Mouse (Mus musculus) fibroblast of lung, adult 2 months (primary cell): Measurements from ENCODE around the gene Mob3c.

Experiments
- DNase-seq: peaks from one replicate; pipeline ENCODE4 v3.0.0-alpha.2; 2011; ENCODE audit warnings: low read depth

Gene Mob3c

DNA sequence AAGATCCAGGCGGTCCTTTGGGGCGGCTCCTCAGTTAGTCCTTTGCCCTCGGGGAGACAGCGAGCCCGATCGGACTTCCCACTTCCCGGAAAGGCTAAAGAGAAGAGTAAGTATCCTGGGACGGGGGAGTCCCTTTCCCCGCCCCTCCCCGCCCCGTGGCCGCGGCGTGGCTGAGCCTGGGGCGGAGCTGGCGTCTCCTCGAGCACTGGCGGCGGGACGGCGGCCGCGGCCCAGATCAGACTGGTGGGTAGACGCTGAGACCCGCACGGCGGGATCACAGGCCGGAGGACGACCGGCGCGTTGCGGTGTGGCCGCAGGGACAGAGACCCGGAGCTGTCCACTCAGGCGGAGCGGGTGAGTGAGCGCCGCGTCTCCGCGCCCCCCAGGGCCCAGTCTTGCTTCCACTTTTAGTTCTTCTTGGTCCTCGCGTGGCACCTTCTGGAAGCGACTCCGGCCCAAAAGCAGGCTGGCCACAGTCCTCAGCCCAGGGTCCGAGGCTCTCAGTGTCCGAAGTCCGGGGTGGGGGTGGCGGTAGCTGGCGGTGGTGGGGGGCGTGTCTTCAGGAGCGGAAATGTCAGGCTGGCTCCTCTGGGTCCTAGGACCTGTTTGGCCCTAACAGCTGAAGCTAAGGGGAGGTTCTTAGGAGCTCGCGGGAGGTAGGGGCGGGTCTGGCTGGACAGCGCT is at the start of gene Mob3c:
Gene Mob3c, plus strand, starts transcription at position 205 of the 684 bp plus-strand sequence.
- DNase-seq = peak; percentile 36

DNA sequence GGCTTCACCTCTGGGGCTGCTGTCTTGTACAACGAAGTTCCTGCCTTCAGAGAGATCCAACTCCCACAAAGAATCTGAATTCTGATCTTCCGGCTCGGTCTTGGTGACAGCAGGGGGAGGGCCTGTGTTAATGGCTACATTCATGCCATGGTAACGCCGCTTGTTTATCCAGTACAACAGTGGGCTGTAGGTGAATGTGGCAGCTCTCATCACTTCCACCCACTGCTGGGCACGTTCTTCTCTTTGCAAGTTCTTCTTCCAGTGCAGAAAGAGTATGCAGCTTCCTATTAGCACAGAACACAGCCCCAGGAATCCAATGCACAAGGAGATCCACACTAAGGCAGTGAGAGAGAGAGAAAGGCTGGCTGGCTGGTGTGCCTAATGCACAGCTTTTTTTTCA is 47.6 kb upstream of the Mob3c start:
- DNase-seq = no peak

DNA sequence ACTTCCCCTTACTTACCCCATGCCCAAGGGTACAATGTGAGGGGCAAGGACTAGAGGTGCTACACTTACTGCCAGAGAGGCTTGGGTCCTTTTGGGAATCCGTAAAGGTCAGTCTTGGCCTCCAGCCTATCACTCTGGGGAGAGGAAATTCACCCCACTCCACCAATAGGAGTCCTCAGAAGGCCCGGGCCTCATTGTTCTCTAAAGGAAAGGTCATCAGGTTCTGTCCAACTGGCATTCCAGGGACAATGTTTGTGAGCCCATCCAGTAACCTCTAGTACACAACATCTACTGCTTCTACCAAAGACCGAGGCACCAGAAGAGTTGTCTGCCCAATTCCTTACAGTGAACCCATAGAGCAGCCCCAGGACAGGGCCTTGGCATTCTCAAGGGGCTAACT is 47.0 kb upstream of the Mob3c start, which contains the start of gene Tex38:
Gene Tex38, minus strand, starts transcription at position 101 of the 400 bp plus-strand sequence.
- no peak for DNase-seq

DNA sequence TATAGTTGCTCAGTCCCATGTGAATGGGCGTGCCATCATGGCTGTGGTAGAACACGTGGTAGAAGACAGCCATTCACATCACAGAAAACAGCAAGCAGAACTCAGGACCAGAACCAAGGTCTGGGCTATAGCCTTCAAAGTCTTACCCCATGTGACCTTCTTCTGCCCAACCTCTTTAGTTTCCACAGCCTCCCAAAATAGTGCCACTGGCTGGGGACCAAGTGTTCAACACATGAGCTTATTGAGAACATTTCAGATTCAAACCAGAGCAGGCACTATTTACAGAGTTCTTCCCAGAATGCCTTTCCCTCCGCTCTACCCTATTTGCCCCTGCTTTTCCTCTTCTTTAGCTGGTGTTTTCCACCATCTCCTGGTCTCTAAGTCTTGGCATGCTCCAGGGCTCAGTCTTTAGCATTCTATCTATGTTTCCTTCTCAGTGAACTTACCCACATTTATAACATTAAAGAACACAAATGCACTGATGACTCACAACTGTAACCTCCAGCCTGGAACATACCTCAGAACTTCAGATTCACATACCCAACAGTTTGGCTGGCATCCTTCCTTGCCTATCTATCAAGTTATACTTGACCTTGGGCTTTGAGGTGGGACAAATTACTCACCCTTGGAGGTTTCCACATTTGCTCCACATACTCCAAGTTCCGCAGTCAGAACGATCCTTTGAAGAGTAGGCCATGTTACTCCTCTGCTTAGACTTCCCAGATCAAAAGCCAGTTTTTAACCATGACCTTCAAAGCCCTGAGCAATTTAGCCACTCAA is 45.7 kb upstream of the Mob3c start:
- no peak for DNase-seq

DNA sequence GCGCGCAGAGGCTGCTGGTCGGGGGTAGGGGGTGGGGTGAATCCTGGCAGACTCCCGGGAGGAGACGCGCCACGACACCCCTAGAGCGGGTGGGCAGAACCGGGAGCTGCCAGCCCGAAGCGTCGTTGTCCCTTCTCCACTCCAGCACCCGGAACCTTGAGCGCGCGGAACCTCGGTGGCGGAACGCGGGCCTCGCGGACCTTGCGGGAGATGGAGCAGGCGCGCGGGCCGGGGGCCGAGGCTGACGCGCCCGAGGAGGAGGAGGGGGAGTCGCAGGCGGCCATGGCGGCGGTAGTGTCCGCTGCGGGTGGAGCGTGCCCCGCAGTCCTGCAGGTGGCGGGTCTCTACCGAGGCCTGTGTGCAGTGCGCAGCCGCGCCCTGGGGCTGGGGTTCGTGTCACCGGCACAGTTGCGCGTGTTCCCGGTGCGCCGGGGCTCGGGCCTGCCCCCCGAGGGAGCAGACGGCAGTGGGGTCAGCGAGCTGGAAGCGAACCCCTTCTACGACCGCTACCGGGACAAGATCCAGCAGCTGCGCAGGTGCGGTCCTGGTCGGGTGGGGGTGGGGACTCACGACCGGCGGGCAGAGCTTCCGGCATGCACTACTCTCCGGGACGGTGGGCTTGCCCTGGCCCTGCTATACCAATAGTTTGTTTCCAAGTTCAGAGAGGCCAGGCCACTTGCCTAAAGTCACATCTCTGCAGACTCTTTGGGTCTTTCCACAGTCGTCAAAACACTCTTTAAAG is 43.0 kb upstream of the Mob3c start, which contains the start of gene Atpaf1:
Gene Atpaf1, plus strand, starts transcription at position 44 of the 742 bp plus-strand sequence.
- no peak for DNase-seq

DNA sequence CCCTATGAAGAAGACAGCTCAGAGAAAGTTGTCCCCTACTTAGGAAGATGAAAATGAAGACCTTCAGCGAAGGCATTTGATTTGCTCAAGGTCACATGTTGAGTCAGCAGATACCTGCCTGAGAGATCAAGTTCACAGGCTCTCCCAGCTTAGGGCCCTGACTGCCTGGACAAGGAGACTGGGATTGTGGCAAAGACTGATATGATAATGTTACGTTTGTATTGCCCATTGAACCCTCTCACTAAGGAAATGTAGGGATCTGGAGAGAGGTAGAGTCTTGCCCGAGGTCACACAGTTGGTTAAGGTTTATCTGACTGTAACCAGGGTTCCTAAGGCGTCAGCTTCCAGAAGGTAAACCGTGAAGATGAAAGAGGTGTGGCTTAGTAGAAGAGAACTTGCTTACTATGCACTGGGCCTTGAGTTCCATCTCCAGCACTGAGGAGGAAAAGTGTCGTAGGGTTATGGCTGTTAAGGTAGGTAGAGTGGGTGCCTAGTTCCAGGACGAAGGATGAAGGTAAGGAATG is 42.3 kb upstream of the Mob3c start:
- DNase-seq = no peak

DNA sequence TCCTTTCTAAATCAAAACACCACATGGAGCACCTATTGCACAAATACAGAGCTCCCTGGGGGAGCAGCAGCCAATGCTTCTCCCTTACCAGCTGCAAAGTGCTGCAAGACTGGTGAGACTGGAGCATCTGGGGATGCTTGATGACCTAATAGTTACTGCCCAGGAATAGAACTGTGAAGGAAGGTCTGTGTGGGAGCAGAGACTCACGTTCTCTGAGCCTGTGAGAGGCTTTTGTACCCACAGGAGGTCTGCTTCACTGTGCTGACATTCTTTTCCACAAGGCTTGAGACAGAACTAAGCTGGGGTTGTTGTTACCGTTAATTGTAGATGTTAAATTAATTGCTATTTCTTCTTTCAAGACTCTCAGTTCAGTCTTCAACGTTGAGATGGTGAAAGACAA is 37.0 kb upstream of the Mob3c start:
- DNase-seq = no peak

DNA sequence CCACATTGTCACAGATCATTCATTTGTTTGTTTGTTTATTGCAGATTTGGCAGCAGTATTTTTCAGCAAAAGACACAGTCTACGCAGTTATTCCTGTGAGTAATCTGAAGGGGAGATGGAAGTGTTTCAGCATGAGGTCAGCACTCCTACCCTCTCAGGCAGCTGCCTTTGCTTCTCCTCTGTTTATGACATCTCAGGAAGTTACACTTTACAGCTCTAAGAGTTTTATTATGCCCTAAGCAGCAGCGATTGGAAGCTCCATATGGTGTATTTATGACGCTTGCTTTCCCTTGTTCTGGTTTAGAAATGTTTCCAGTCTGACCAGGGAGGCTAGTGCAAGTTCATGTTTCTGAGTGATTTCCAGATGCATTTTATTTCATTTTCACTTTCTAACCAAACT is 32.5 kb upstream of the Mob3c start:
- no peak for DNase-seq

DNA sequence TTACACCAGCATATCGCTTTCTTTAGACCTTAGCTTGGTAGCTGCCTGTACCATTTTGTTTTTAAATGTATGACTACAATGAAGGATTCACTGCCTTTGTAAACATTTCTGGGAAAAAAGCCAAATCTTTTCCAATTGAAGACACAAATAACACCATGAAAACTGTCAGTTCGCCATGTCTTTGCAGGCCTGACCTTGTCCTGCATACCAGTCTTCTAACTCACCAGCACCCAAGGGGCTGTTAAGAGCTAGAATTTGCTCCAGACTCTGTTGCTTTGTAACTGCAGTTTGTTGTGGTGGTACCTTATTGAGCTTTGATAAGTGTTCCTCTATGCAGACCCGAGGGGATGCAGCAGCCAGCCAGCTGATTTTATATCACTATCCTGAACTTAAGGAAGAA is 27.9 kb upstream of the Mob3c start:
- no peak for DNase-seq

DNA sequence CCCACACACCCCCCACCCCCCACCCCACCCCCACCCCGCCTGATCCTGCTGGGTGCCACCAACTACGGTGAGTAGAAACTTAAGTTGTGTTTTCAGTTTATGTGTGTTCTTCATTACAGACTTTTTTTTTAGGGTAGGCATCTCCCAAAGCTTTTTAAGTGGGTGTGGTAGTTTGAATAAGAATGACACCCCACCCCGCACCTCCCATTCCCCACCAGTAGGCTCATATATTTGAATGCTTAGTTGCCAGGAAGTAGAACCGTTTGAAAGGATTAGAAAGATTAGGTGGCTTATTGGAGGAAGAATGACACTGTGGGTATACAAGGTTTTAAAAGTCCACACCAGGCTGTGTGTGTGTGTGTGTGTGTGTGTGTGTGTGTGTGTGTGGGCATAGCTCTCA is 15.6 kb upstream of the Mob3c start:
- no peak for DNase-seq

DNA sequence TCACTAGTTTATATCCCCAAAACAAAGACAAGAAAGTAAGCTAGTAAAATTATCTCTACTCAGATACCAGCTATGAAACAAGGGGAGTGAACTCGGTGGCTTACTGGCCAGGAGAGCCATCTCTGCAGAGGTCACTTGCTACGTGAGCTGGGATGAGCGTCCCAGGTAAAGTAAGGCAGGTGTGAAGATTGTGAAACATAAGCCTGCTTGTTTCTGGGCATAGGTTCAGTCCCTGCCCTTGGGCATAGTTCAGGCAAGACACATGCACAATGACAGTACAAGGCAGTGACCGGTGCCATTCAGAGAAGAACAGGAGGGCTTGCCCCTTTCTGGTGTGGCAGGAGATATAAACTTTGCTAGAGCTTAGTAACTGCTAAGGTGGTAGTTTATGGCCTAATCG is 12.3 kb upstream of the Mob3c start:
- no peak for DNase-seq

DNA sequence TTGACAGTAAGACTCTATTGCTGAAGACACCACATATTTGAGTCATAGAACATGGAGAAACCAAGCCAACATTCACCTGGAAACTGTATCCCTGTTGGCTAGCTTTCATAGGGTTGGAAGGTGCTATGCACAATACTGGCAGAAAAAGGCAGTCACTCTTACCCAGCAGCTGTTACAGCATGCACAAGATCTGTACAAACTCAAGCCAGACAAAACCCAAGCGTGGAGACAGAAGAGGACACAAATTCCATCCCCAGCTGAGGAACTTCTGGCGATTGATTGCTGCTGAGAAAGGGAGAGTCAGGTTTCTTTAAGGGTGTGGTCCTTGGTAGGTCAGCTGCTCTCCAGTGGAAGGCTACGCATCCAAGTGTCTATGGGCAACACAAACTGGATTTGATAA is 7.7 kb upstream of the Mob3c start:
- DNase-seq = no peak

DNA sequence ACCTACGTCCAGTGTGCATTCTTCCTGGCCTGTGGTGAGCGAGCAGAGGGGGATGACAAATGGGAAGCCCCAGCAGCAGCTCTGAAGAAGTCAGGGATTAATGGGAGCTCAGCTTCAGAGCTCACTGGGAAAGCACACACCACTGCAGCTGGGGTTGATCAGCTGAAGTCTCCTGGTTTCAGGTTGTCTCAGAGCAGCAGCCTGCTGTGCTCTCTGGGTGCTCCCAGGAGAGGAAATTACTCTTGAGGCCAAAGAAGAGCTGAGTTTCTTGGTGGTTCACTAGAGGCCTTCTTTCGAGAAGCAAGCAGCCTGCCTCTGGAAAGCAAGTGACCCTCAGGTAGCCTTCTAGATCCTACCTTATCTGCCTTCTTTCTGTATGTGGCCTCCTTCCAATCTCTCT is 6.9 kb upstream of the Mob3c start:
- DNase-seq = no peak

DNA sequence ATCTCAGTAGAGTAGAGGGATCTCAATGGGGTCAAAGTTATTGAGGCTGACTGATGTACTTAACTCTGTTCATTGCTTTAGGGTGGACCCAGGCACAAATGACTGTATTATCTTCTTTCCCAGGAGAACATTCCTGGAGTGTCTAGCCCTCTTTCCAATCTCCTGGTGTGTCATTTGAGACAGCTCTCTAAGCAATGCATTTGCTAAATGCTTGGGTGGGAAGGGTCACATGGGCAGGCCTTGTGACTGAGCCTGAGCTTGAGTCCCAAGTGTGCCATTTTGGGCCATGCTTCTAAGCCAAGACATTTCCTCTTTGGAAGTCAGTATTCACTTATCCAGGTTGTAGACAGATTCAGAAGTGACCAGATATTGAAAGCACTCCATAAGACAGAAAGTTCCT is 6.5 kb upstream of the Mob3c start:
- no peak for DNase-seq

DNA sequence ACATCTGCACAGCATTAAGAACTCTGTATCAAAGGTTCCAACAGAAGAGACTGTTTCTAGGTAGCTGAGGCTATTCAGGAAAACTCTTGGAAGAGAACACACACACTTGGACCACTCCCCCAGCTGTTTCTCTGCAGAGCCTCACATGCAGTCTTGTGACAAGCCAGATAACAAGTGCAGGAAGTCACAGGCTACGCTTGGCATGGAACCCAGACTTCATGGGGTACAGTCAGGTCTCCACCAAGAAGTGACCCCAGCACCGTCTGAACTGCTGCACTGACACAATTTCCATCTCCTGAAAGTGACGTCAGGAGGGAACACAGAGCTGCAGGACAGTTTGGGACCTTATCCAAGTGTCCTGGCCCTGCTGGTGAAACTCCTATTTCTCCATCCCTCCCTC is 6.0 kb upstream of the Mob3c start:
- DNase-seq = no peak

DNA sequence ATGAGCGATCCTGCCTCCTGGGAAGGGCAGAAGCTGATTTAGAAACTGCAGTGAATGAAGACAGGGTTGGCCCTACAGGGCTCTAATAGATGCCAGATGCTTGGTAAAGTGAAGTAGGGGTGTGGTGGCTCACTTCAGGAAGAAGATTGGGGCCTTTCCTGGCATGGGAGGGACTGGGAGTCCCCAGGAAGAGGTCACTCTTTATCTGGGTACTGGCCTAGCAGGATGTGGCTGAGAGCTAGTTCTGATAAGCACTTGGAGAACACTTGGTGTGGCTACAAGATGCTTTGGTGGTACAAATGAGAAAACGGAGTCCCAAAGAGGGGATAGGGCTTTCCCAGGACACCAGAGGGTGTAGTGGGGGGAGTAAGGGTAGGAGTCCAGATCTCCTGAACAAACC is 3.7 kb upstream of the Mob3c start:
- no peak for DNase-seq

DNA sequence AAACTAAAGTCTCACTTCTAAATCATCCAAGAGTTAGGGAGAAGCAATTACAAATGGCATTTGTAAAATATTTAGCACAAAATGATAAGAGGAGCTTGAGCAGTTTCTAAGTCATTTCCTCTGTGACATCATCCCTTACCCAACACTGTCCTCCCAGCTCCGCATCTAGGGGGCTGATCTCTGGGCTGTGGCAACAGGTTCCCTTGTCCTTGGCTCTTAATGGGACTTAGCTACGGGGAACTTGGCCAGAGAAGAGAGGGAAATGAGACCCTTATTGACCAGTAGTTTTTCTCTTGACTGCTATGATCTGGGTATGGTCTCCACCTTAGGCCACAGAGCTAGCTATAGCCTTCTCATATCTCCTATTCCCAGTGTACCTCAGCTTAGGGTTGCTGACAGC is 2.6 kb upstream of the Mob3c start:
- no peak for DNase-seq

DNA sequence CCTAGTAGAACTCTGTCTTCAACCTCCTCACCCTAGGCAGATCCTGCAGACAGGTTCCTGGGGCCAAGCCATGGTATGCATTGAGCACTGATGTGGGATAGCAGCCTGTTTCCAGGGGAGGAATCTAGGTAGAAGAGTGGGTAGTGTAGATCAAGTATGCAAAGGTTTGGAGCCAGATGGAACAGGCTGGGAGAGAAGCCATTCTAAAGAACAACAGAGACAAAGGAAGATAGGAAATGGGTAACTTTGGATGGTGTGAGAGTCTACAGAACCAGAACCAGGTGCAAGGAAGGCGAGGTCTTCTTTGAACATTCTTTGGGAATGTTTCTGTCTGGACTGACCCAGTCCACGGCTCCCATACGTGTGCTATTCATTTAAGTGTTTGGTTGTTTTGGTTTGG is 826 bp upstream of the Mob3c start:
- no peak for DNase-seq

DNA sequence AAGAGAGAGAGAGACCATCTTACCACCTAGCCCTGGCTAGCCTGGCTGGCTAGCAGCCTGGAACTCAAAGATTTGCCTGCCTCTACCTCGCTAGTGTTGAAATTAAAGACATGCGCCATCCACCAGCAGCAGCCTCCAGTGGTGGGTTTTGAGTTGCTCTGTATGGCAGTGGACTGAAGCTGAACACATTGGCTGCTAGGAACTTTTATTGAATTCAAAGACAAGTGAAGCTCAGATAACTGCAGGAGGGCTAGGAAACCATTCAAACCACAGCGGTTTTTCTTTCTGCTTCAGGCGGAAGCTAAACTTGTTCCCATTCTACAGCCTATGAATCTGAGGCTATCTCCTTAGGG is 381 bp upstream of the Mob3c start:
- DNase-seq = no peak

DNA sequence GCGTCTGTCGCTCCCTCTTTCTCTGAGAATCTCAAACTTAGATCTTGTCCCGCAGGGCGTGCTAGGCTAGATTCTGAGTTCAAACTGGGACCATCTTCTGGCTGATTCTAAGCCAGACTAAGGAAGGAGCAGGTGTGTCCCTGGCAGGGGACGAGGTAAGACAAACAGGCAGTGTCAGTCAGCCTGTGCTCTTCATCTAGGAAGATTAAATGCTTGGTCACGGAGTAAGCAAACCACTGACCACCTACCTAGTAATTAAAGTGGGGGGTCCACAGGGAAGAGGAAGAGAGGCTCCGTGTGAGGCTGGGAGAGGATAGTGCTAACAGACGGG is 645 bp downstream of the Mob3c start:
- DNase-seq = no peak

DNA sequence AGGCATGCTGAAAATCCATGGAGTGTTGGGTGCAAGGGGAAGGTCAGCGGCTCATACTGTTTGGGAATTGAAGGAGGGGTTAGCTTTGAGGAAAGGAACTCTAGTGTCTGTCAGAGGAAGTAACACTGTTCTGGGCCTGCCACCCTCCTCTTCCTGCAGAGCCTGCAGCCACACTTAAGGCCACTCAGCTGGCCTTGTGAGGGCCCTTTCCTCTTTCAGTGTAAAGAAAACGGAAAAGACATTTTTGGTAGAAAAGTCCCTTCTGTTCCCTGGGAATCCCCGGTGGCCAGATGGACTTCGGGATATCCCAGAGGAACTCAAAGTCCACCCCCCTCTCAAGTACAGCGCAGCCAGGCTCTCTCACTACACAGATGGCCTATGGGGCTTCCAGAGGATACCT is 2.6 kb downstream of the Mob3c start:
- no peak for DNase-seq

DNA sequence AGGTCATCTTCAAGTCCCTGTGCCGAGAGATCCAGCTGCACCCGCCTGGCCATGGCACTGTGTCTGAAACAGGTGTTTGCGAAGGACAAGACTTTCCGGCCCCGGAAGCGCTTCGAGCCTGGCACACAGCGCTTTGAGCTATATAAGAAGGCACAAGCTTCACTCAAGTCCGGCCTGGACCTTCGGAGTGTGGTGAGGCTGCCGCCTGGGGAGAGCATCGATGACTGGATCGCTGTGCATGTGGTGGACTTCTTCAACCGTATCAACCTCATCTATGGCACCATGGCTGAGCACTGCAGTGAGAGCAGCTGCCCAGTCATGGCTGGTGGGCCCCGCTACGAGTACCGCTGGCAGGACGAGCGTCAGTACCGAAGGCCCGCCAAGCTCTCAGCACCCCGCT is 3.3 kb downstream of the Mob3c start:
- no peak for DNase-seq

DNA sequence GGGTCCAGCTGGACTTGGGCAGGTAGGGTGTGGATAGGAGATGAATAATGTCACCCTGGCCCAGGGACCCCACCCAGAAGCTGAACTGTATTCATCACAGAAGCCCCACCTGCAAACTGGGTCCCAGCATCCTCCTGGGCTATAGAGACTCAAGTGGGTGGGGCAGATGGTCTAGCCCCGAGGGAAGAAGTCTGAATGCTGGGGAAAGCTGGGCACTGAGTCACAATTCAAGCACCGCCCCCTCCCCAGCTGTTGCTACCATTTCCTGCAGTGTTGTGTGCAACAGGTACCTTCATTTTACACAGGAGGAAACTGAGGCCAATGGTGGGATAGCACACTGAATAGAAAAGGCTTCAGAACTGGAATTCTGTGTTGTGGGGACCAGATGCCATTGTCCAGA is 4.1 kb downstream of the Mob3c start:
- DNase-seq = no peak
